Mouse (Mus musculus) heart, embryonic 11.5 days (tissue): ENCODE results near the gene Cd5l. TPM values are rescaled to one million over a fixed set of nuclear protein-coding genes. Genes with fewer than 3 reads are reported as not detected.
"Not testable (repeated sequence)": the region's sequence is repeated elsewhere in the genome, so short reads cannot be mapped to it uniquely, and the experiment has no call there.

Experiments
- ATAC-seq: fragments of 200-750 bp; cut with Nextera tagmentation; replicated peaks from 2 replicates; pipeline ENCODE4 v1.8.0; 2017; ENCODE audit warnings: moderate library complexity; ENCODE audit not compliant: insufficient number of reproducible peaks, low FRiP score, low TSS enrichment
- H3K27ac ChIP-seq: fragments of 300-500 bp; sonication (generic); 2 replicates; pipeline ENCODE4 v1.5.1; 2014; ENCODE audit warnings: mild to moderate bottlenecking, low read depth, low read length
- H3K27me3 ChIP-seq: fragments of 300-500 bp; sonication (generic); 2 replicates; pipeline ENCODE4 v1.6.1; 2014; ENCODE audit warnings: mild to moderate bottlenecking, low read length, mixed read lengths; ENCODE audit not compliant: control insufficient read depth, insufficient read depth
- H3K36me3 ChIP-seq: fragments of 300-500 bp; sonication (generic); 2 replicates; pipeline ENCODE4 v1.6.1; 2014; ENCODE audit warnings: mild to moderate bottlenecking, low read length, moderate library complexity, mixed read lengths; ENCODE audit not compliant: control insufficient read depth, insufficient read depth
- H3K4me1 ChIP-seq: fragments of 300-500 bp; sonication (generic); 2 replicates; pipeline ENCODE4 v1.6.1; 2014; ENCODE audit warnings: low read length; ENCODE audit not compliant: control insufficient read depth, insufficient read depth
- H3K4me2 ChIP-seq: fragments of 300-500 bp; sonication (generic); 2 replicates; pipeline ENCODE4 v1.6.1; 2014; ENCODE audit warnings: mild to moderate bottlenecking, moderate library complexity
- H3K4me3 ChIP-seq: fragments of 300-500 bp; sonication (generic); 2 replicates; pipeline ENCODE4 v1.5.1; 2014; ENCODE audit warnings: low read depth, low read length
- H3K9ac ChIP-seq: fragments of 300-500 bp; sonication (generic); 2 replicates; pipeline ENCODE4 v1.6.1; 2014; ENCODE audit warnings: mild to moderate bottlenecking, low read depth, low read length, moderate library complexity
- H3K9me3 ChIP-seq: fragments of 300-500 bp; sonication (generic); replicated peaks from 2 replicates; pipeline ENCODE4 v1.6.1; 2016; ENCODE audit warnings: low read length; ENCODE audit not compliant: control insufficient read depth
- WGBS: fragments of 180-500 bp; shearing (Covaris S2); extraction: QIAGEN DNeasy Blood & Tissue Kit; methylation state at CpG from one replicate; pipeline ENCODE4 v1.1.7; 2014; ENCODE audit not compliant: insufficient replicate concordance; 5-methylcytosine and 5-hydroxymethylcytosine counted together
- polyA plus RNA-seq: library from polyadenylated mRNA; unstranded; fragments of >200 nt; fragmentation: Nextera tagmentation; extraction: Ambion mirVana; gene quantifications from 2 replicates; pipeline ENCODE4 v1.2.1, GENCODE M21; 2014

Gene Cd5l
- polyA plus RNA-seq, 1 experiment from 2014 or later: 0.31 TPM

GRCm38 (mm10) chr3:87367511-87367910, 9.8 kb downstream of the Cd5l start:
- H3K9me3 ChIP-seq: no peaks in the 10 kb centered on the region
- H3K4me1 ChIP-seq: no peaks in the 10 kb centered on the region
- no peak overlapping the region for H3K4me2 ChIP-seq
- no peaks in the 10 kb centered on the region for H3K36me3 ChIP-seq
- H3K27ac ChIP-seq: no peak overlapping the region
- no peak overlapping the region for H3K4me3 ChIP-seq
- ATAC-seq: no peak
- no peaks in the 10 kb centered on the region for H3K27me3 ChIP-seq
- 77% methylated on average over 10 of the region's 10 CpGs for WGBS
- no peak overlapping the region for H3K9ac ChIP-seq

DNA sequence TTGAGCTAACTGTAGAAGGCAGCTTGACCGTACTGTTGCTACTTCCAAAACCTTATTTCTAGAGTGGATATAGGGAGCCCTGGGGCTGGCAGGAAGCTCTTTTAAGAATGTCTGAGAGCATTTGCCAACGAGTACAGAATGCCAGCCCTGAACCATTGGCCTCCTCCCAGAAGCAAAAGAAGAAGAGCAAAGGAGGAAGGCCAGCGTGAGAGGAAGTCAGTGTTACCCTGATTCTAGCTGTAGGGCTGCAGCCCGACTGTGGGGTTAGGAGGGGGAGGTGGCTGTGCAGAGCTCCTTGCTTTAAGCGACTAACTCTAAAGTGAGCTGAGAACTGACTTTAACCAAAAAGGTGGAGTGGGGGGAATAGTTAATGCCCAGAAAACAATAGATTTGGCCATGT, 11.5 kb downstream of the Cd5l start:
- ATAC-seq: no peak

DNA sequence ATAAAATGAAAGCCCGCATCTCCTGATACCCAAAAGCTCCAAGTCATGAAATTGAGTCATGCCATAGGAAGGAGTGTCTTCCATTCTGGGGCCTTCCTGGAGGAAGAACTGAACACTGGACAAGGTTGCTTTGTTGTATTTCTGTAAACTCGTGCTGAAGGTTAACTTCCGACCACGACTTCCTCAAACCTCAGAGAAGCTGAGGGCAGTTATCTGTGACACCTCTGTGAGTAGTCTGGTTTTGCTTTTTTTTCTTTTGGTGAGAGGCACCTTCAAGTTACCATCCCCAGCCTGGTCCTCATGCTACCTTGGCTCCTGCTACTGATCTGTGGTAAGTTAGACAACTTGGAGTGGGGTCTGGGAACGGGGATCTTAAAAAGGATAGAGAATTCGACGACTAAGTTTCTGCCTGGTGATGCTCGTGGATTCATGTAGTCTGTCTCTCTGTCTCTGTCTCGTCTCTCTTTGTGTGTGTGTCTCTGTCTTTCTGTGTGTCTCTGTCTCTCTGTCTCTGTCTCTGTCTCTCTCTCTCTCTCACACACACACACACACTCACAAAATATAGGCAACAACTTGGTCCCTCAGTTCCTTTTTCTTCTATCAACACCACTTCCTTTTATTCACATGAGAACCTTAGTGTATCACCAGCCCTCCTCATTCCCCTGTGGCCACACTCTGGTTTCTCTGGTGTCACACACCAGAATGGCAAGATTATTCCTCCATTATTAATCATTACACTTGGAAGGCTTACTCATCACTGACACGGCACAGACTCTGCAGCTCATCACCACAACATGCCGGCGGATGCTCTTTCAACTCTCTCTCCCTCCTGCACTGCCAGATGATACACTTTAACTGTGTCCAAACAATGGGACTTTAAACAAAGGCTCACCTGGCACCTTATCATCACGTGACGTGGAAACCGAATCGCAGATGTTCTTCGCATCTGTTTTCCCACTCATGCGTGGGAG, 18.8 kb downstream of the Cd5l start, which contains the start of gene Fcrl1:
TSS of gene Fcrl1 (plus strand) at position 193 of the 971 bp plus-strand sequence.
- Histone ChIP-seq H3K4me1 (peaks cover 3% of the 10 kb centered on the region; the same call in 1 of the 2 replicates), H3K9ac (no peak within 1 kb of the TSS), H3K27ac (no peak within 1 kb of the TSS), H3K27me3 (no peaks in the 10 kb centered on the region), H3K4me2 (no peak within 1 kb of the TSS), H3K36me3 (no peaks in the 10 kb centered on the region), H3K4me3 (no peak within 1 kb of the TSS), H3K9me3 (no peaks in the 10 kb centered on the region)
- no peak for ATAC-seq
- WGBS: 78% methylated on average over 18 of the region's 18 CpGs

More for the DNA sequence above, 11.5 kb downstream of the Cd5l start:
- 60% methylated on average over 5 of the region's 5 CpGs for WGBS
- Histone ChIP-seq H3K9ac (no peak overlapping the region), H3K4me3 (no peak overlapping the region), H3K36me3 (no peaks in the 10 kb centered on the region), H3K4me1 (no peaks in the 10 kb centered on the region), H3K27ac (no peak overlapping the region), H3K27me3 (no peaks in the 10 kb centered on the region), H3K4me2 (no peak overlapping the region), H3K9me3 (no peaks in the 10 kb centered on the region)

DNA sequence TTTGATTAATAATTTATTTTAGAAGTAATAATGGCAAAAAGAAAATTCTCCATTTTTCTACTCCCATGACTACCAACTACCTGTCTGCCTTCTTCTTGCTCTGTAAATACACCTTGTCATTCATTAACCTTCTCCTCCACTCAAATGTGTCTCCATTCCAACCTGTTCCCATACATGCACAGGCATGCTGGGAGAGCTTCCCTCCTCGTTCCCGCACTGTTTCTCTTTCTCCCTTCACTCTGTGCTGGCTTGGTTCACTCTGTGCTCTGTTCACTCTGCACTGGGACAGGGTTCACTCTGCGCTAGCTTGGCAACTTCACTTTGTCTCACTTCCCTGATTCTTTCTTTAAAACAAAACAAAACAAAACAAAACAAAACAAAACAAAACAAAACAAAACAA, 19.5 kb downstream of the Cd5l start:
- Histone ChIP-seq H3K4me2 (no peak overlapping the region), H3K27ac (no peak overlapping the region), H3K9me3 (no peaks in the 10 kb centered on the region), H3K27me3 (no peaks in the 10 kb centered on the region), H3K4me3 (no peak overlapping the region), H3K36me3 (no peaks in the 10 kb centered on the region), H3K9ac (no peak overlapping the region), H3K4me1 (peaks cover 3% of the 10 kb centered on the region; the same call in 1 of the 2 replicates)
- WGBS: 62% methylated on average over 3 of the region's 3 CpGs
- no peak for ATAC-seq

GRCm38 (mm10) chr3:87377719-87378118, 20.0 kb downstream of the Cd5l start:
- ATAC-seq: no peak
- H3K4me3 ChIP-seq: no peak overlapping the region
- no peaks in the 10 kb centered on the region for H3K9me3 ChIP-seq
- H3K4me2 ChIP-seq: no peak overlapping the region
- H3K36me3 ChIP-seq: no peaks in the 10 kb centered on the region
- peaks cover 3% of the 10 kb centered on the region; the same call in 1 of the 2 replicates for H3K4me1 ChIP-seq
- WGBS: 47% methylated on average over 6 of the region's 6 CpGs
- no peak overlapping the region for H3K27ac ChIP-seq
- H3K27me3 ChIP-seq: no peaks in the 10 kb centered on the region
- no peak overlapping the region for H3K9ac ChIP-seq

GRCm38 (mm10) chr3:87379641-87380315, 22.1 kb downstream of the Cd5l start:
- not testable (repeated sequence) for H3K4me3 ChIP-seq, H3K9me3 ChIP-seq, H3K27ac ChIP-seq, H3K4me1 ChIP-seq, H3K36me3 ChIP-seq, H3K9ac ChIP-seq, ATAC-seq, H3K27me3 ChIP-seq, H3K4me2 ChIP-seq
- WGBS: 93% methylated on average over 2 of the region's 2 CpGs

GRCm38 (mm10) chr3:87381806-87382712, 24.4 kb downstream of the Cd5l start:
- Histone ChIP-seq H3K27ac (no peak overlapping the region), H3K27me3 (peaks cover 3% of the 10 kb centered on the region; the same call in 1 of the 2 replicates), H3K4me1 (peaks cover 3% of the 10 kb centered on the region; the same call in 1 of the 2 replicates), H3K36me3 (no peaks in the 10 kb centered on the region), H3K4me2 (no peak overlapping the region), H3K4me3 (no peak overlapping the region), H3K9ac (no peak overlapping the region), H3K9me3 (no peaks in the 10 kb centered on the region)
- ATAC-seq: no peak
- WGBS: 62% methylated on average over 7 of the region's 7 CpGs

DNA sequence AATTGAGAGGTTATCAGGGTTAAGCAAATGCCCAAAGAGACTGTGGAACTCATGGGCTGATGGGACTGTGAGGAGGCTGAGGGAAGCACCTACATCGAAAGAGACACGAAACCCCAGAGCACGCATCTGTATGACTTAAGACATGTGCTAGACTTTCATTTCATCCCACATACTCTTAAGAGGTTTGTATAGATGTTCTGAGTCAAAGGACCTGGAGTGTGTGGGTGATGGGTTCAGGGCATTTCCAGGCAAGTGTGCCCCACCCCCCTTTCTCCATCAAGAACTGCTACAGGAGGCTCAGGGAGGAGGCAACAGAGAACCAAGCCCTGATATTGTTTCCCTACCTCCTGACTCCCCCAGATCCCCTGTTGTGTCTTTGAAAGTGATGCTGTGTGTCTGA, 25.6 kb downstream of the Cd5l start:
- no peak overlapping the region for H3K27ac ChIP-seq
- no peak overlapping the region for H3K4me3 ChIP-seq
- H3K36me3 ChIP-seq: no peaks in the 10 kb centered on the region
- H3K9ac ChIP-seq: no peak overlapping the region
- WGBS: 80% methylated on average over 3 of the region's 3 CpGs
- peaks cover 3% of the 10 kb centered on the region; the same call in 1 of the 2 replicates for H3K27me3 ChIP-seq
- no peaks in the 10 kb centered on the region for H3K9me3 ChIP-seq
- no peak overlapping the region for H3K4me2 ChIP-seq
- ATAC-seq: no peak
- H3K4me1 ChIP-seq: no peaks in the 10 kb centered on the region
